Mouse (Mus musculus): Measurements from ENCODE around the gene Hist2h2ab.

DNA sequence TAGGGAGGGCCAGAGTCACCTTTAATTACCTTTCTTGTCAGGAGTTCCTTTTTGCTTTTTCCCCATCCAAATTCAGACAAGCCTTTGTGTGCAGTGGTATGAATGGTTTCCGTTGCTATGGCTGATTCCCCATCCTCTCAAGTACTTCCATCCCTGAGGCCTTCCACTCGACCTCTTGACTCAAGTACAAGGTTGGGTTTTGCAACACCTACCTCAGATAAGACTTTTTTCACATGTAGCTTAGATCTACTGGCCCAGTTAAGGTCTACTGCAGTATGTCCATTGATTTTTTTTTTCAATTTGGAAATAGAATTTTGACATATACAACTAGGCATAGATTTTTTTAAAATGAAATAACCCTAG, 12.1 kb downstream of the Hist2h2ab start:
- TF ChIP-seq CTCF (IDR thresholded peaks at IDR 0.05; ENCODE audit: extremely low read depth, insufficient read depth, low read length) (no peak), POLR2A (IDR thresholded peaks at IDR 0.05; ENCODE audit: extremely low read depth, insufficient read depth, low read length) (no peak)
